Mouse (Mus musculus) hematopoietic stem cell, adult 5-6 weeks (primary cell): ENCODE measurements around the gene Farp1. TPM values are rescaled to one million over a fixed set of nuclear protein-coding genes. Genes with fewer than 3 reads are reported as not detected.
A peak's percentile ranks its signal among the peaks of the same experiment; 100 is the strongest.
"Not testable (repeated sequence)": the region's sequence is repeated elsewhere in the genome, so short reads cannot be mapped to it uniquely, and the experiment has no call there.

Source experiments
- ATAC-seq, 2 experiments: fragments of 125-278 bp in 1 of 2; replicated peaks in 1 of 2; 2 replicates each; pipeline ENCODE4 v1.8.0; 2016 to 2017; ENCODE audit warnings: inconsistent platforms in 2 of 2, mild to moderate bottlenecking in 2 of 2, moderate number of reproducible peaks in 2 of 2, low read depth in 1 of 2, moderate TSS enrichment in 1 of 2; ENCODE audit not compliant: low FRiP score in 2 of 2, poor library complexity in 2 of 2, severe bottlenecking in 2 of 2, insufficient read depth in 1 of 2, low TSS enrichment in 1 of 2
- total RNA-seq: library from RNA; stranded (forward); fragments of 172-1452, 232-1000 nt; gene quantifications from 2 replicates; pipeline ENCODE4 v1.2.3, GENCODE M21; 2017

The Farp1 gene
- total RNA-seq, 1 experiment from 2014 or later = 0.60 TPM

GRCm38 (mm10) chr14:121118860-121119259, 83.9 kb downstream of the Farp1 start:
- peak; percentile 36 to 59; a peak in 3 of 4 replicates for ATAC-seq

GRCm38 (mm10) chr14:121121664-121122063, 86.7 kb downstream of the Farp1 start:
- ATAC-seq = no peak

- no peak for ATAC-seq
Observed at GRCm38 (mm10) chr14:121122852-121123251, 87.9 kb downstream of the Farp1 start.

- ATAC-seq = no peak
Observed at GRCm38 (mm10) chr14:121124409-121125010, 89.5 kb downstream of the Farp1 start.

- no peak for ATAC-seq
Observed at GRCm38 (mm10) chr14:121125651-121126050, 90.7 kb downstream of the Farp1 start.

GRCm38 (mm10) chr14:121126291-121126690, 91.3 kb downstream of the Farp1 start:
- no peak for ATAC-seq

- ATAC-seq = no peak
Observed at GRCm38 (mm10) chr14:121128858-121129800, 94.1 kb downstream of the Farp1 start.

GRCm38 (mm10) chr14:121130351-121130750, 95.4 kb downstream of the Farp1 start:
- ATAC-seq = not testable (repeated sequence)

- ATAC-seq = no peak
Observed at GRCm38 (mm10) chr14:121134414-121134813, 99.4 kb downstream of the Farp1 start.

GRCm38 (mm10) chr14:121143831-121144455, 108.9 kb downstream of the Farp1 start:
- no peak for ATAC-seq

- no peak for ATAC-seq
Observed at GRCm38 (mm10) chr14:121144496-121144895, 109.5 kb downstream of the Farp1 start.

- no peak for ATAC-seq
Observed at GRCm38 (mm10) chr14:121145291-121145690, 110.3 kb downstream of the Farp1 start.

- no peak for ATAC-seq
Observed at GRCm38 (mm10) chr14:121145698-121146097, 110.7 kb downstream of the Farp1 start.

- 0 out of 4 replicates have a peak, but pooled peaks have one; percentile 25 to 32 for ATAC-seq
Observed at GRCm38 (mm10) chr14:121146213-121146612, 111.2 kb downstream of the Farp1 start.

- no peak for ATAC-seq
Observed at GRCm38 (mm10) chr14:121147026-121147425, 112.0 kb downstream of the Farp1 start.

- no peak for ATAC-seq
Observed at GRCm38 (mm10) chr14:121148088-121148785, 113.2 kb downstream of the Farp1 start.

GRCm38 (mm10) chr14:121149984-121150383, 115.0 kb downstream of the Farp1 start:
- ATAC-seq = no peak
